Mouse (Mus musculus) E14TG2a.4 (cell line): ENCODE measurements around the gene Ndrg4.

Experiments used
- H3K27me3 ChIP-seq: 2 replicates; pipeline ENCODE4 v1.6.1; 2014; ENCODE audit warnings: low read length, control low read depth; ENCODE audit not compliant: insufficient read depth
- H3K36me3 ChIP-seq: 2 replicates; pipeline ENCODE4 v1.6.1; 2014; ENCODE audit warnings: low read length, control low read depth; ENCODE audit not compliant: insufficient read depth
- H3K4me1 ChIP-seq: replicated peaks from 2 replicates; pipeline ENCODE4 v1.6.1; 2014; ENCODE audit warnings: low read depth, low read length, control low read depth
- H3K4me3 ChIP-seq: replicated peaks from 2 replicates; pipeline ENCODE4 v1.5.1; 2014; ENCODE audit warnings: mild to moderate bottlenecking, low read length
- H3K9me3 ChIP-seq: 2 replicates; pipeline ENCODE4 v1.6.1; 2014; ENCODE audit warnings: low read length, control low read depth
- CTCF ChIP-seq: conservative IDR thresholded peaks from 2 replicates; pipeline ENCODE4 v1.5.1; 2014; ENCODE audit warnings: low read length
- NANOG ChIP-seq: IDR thresholded peaks from 2 replicates; pipeline ENCODE4 v1.6.1; 2014; ENCODE audit warnings: borderline replicate concordance, low read length, mixed read lengths
- POU5F1 ChIP-seq: IDR thresholded peaks from 2 replicates; pipeline ENCODE4 v1.6.1; 2014; ENCODE audit warnings: low read length, borderline replicate concordance

The Ndrg4 gene

DNA sequence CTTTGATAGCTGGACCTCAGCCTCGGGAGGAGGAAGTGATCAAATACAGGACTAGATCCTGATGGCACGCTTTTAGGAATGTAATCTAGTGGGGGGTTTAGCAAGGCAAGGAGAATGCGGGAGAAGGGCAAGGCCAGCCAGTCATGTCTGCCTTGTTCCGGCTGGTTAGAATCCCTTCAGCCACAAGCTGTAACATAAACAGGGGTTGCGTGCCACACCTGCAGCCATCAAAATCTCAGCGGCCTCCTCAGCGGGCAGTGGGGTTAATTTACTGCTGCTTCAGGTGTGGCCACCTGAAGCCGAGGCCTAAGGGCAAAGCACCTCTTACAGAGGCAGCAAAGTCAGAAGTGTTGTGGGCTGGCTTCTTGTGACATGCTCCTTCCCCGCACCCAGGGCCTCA lies at the start of gene Ndrg4:
Gene Ndrg4 (plus strand): TSS at position 350 of the 400 bp plus-strand sequence.
- H3K36me3 ChIP-seq = no peaks in the 10 kb centered on the region
- peak within 1 kb of the TSS; percentile 87 for H3K4me3 ChIP-seq
- peaks cover 37% of the 10 kb centered on the region for H3K4me1 ChIP-seq
- TF ChIP-seq CTCF (no peak), NANOG (peak; percentile 47; the same call in 1 of the 2 replicates)
- no peaks in the 10 kb centered on the region for H3K9me3 ChIP-seq
- peaks cover 92% of the 10 kb centered on the region for H3K27me3 ChIP-seq

DNA sequence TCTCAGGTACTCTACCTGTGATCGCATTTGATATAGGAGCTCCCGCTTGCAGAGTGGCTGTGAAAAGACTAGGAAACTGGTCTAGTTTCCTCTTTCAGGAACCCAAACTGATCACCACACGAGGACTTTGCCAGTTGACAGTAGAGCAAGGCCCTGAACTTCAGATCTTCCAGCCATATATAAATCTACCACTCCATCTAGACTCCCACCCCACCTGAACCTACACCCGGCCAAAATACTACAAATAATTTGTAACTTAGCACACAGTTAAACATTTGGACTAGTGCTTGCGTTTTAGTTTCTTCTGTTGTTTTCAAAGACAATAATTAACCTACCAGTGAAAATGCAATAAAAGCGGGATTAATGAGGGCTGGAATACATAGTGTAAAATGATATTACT lies 43.9 kb upstream of the Ndrg4 start:
- Histone ChIP-seq H3K4me1 (peaks cover 15% of the 10 kb centered on the region), H3K9me3 (no peaks in the 10 kb centered on the region; the same call in 1 of the 2 replicates)

DNA sequence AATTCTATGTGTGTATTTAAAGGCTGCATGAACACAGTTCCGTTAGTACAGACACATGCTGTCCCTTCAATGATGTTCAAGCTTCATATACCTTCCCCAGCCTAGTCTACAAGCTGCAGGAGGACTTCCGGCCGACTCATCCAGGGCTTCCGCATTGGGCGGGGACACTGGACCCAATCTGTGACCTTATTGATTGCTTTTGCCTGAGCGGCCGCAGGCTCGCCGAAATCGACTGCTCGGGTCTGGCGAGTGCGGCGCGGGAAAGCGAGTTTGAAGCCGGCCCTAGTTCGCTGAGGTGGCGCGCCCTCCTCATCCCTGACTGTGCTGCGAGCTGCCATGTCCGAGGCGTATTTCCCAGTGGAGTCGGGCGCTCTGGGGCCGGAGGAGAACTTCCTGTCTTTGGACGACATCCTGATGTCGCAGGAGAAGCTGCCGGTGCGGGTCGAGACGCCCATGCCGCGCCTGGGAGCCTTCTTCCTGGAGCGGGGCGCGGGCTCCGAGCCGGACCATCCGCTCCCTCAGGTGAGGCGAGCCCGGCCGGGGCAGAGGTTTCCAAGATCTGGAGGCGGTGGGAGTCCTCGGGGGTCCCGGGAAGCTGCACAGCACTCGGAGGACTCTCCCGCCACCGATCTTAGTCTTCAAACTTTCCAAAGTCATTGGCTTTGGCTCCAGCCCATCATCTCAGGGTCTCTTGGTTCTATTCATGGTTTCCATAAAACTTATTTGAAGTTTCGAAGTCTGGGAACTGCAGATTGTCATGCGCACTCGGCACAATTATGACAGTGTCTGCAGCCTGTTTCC lies 43.3 kb upstream of the Ndrg4 start, which contains the start of gene Gins3:
Gene Gins3 (plus strand): TSS at position 192 of the 801 bp plus-strand sequence.
- peaks cover 12% of the 10 kb centered on the region for H3K36me3 ChIP-seq
- peak within 1 kb of the TSS; percentile 94 for H3K4me3 ChIP-seq
- H3K9me3 ChIP-seq = no peaks in the 10 kb centered on the region; the same call in 1 of the 2 replicates
- no peaks in the 10 kb centered on the region for H3K27me3 ChIP-seq
- peaks cover 15% of the 10 kb centered on the region for H3K4me1 ChIP-seq
- TF ChIP-seq CTCF (no peak), POU5F1 (no peak), NANOG (no peak)

More for the DNA sequence above, 43.9 kb upstream of the Ndrg4 start:
- Histone ChIP-seq H3K36me3 (peaks cover 5% of the 10 kb centered on the region), H3K4me3 (peak overlapping the region; percentile 94; the same call in 1 of the 2 replicates), H3K27me3 (peaks cover 4% of the 10 kb centered on the region)
- TF ChIP-seq CTCF (no peak), POU5F1 (no peak), NANOG (no peak)

DNA sequence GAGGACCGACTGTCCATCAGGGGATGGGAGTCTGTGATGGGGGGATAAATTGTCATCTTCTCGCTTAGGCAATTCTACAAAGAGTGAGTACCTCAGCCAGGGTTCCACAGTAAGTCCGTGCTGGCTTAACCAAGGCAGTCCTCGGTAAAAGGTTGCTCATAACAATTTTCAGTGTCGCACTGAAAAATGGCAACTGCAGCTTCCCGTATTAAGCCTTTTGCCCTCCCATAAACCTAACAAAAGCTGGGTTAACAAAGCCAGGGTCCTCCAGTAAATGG lies 42.8 kb upstream of the Ndrg4 start:
- peak overlapping the region; percentile 94 for H3K4me3 ChIP-seq
- no peaks in the 10 kb centered on the region; the same call in 1 of the 2 replicates for H3K9me3 ChIP-seq
- H3K27me3 ChIP-seq = no peaks in the 10 kb centered on the region
- H3K36me3 ChIP-seq = peaks cover 17% of the 10 kb centered on the region
- H3K4me1 ChIP-seq = peaks cover 15% of the 10 kb centered on the region
- no peak for TF ChIP-seq NANOG
- no peak for TF ChIP-seq POU5F1

DNA sequence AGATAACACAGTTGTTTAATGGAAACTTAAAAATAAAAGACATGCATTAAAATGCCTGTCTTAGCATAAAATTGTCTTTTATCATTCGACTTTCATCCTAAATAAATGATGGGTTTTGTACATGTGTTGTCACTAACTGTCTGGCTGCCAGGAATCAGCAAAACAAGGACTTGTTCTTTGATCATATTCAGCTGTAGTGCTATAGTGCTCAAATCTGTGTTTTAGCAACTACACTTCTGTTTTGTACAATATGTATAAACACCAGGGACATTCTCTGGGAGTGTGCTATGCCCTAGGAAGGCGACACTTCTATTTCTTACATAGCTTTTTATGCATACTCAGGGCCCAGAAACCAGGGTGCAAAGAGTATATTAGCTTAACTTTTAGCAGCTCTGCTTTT lies 31.8 kb upstream of the Ndrg4 start:
- Histone ChIP-seq H3K36me3 (peaks cover 47% of the 10 kb centered on the region), H3K4me1 (peaks cover 6% of the 10 kb centered on the region; the same call in 1 of the 2 replicates), H3K4me3 (no peak overlapping the region), H3K9me3 (peaks cover 7% of the 10 kb centered on the region), H3K27me3 (no peaks in the 10 kb centered on the region)
- TF ChIP-seq NANOG = no peak
- TF ChIP-seq CTCF = no peak
- TF ChIP-seq POU5F1 = no peak

DNA sequence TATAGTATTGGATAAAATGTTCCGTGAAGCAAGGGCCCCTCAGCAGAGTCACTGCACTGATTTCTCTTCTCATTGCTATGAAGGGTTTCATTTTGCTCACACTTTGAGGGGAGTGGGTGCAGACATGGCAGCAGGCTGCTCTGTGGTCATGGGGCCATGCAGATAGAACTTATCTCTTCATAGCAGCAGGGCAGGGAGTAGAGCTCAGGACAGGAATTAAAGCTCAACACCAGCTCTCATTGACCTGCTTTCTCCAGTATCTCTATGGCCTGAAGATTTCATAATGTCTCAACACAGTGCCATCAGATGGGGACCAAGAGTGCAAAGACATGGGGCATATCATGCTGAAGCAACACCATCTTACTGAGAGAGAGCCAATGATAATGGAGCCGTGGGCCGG lies 28.5 kb upstream of the Ndrg4 start:
- no peaks in the 10 kb centered on the region for H3K4me1 ChIP-seq
- no peak for TF ChIP-seq CTCF
- no peak for TF ChIP-seq POU5F1
- TF ChIP-seq NANOG = no peak
- H3K27me3 ChIP-seq = peaks cover 3% of the 10 kb centered on the region; the same call in 1 of the 2 replicates
- peaks cover 20% of the 10 kb centered on the region for H3K36me3 ChIP-seq
- H3K4me3 ChIP-seq = no peak overlapping the region
- peaks cover 7% of the 10 kb centered on the region for H3K9me3 ChIP-seq

DNA sequence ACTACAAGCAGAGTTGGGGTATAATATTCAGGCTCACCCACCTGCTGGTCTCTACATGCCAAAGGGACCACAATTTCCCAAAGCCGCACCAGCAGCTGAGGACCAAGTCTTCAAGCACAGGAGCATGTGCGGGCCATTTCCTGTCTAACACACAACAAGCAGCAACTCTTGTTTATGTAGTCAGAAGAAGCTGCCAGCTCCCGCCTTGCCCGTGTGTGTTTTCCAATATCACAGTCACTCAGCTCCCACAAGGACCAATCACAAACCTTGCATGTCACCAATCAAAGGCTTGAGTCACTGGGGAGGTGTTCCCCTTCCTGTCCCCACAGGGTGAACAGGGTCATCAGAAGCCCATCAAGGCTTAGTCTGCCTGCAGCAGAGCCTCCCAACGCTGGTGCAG lies 23.4 kb upstream of the Ndrg4 start:
- no peaks in the 10 kb centered on the region for H3K36me3 ChIP-seq
- no peak overlapping the region for H3K4me3 ChIP-seq
- H3K4me1 ChIP-seq = no peaks in the 10 kb centered on the region
- TF ChIP-seq CTCF (no peak), POU5F1 (no peak), NANOG (no peak)
- peaks cover 7% of the 10 kb centered on the region for H3K9me3 ChIP-seq
- H3K27me3 ChIP-seq = peaks cover 18% of the 10 kb centered on the region

DNA sequence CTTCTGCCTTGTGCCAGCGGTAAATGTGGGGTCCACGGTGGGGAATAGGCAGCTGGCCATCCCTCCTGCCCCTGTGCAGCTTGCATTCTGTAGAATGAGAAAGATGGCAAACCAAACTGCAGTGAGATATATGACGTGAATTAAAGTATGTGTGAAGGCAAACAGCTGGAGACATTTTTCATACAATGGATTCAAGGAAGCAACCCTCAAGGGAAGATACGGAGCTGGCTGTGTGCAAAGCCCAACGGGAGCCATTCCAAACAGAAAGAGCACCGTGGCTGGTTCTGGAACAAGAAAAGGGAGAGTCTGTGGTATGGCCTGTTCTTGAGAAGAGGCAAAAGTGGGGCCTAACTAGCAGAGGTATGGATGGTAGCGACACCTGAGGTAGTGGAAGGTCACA lies 20.9 kb upstream of the Ndrg4 start:
- TF ChIP-seq CTCF = no peak
- TF ChIP-seq NANOG = no peak
- TF ChIP-seq POU5F1 = no peak
- H3K27me3 ChIP-seq = peaks cover 17% of the 10 kb centered on the region
- no peaks in the 10 kb centered on the region for H3K9me3 ChIP-seq
- no peaks in the 10 kb centered on the region for H3K4me1 ChIP-seq
- no peak overlapping the region for H3K4me3 ChIP-seq
- H3K36me3 ChIP-seq = no peaks in the 10 kb centered on the region
